Mouse (Mus musculus): ENCODE data around the gene Esr1. TPM values are rescaled to one million over a fixed set of nuclear protein-coding genes. Genes with fewer than 3 reads are reported as not detected.

Esr1 gene
- polyA plus RNA-seq, 1 experiment from 2014 or later: 0.24 TPM

- Histone ChIP-seq H3K27me3 (no peaks in the 10 kb centered on the region), H3K9me3 (no peaks in the 10 kb centered on the region), H3K4me1 (no peaks in the 10 kb centered on the region), H3K4me3 (no peak overlapping the region), H3K27ac (no peak overlapping the region), H3K36me3 (0 out of 2 replicates have a peak, but pooled peaks cover 7% of the 10 kb centered on the region), H3K4me2 (no peak overlapping the region), H3K9ac (no peak overlapping the region)
- WGBS: 66% methylated on average over 1 of the region's 1 CpGs
- ATAC-seq (ENCODE audit: insufficient number of reproducible peaks, insufficient read depth, low FRiP score, low TSS enrichment, low read depth): no peak
Observed at GRCm38 (mm10) chr10:5017148-5017547, 405.8 kb downstream of the Esr1 start.

DNA sequence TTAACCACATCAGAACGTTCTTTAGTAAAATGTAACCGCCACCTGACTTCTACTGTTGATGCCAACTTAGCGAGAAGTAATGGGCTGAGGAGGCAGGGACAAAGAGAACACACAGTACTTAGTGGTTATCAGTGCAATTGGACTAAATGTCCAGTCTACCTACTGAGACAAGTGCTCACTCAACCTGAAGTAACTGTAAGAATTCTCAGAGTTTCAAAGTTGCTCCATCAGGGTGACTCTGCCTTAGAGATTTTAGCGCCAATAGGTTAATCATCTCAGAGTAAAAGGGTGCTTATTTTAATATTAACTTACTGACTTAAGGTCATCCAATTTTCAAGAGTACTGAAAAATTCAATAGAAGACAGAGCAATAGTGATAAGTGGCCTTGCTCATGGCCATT, 414.5 kb downstream of the Esr1 start:
- Histone ChIP-seq H3K4me2 (no peak overlapping the region), H3K27ac (no peak overlapping the region), H3K36me3 (0 out of 2 replicates have a peak, but pooled peaks cover 12% of the 10 kb centered on the region), H3K9me3 (no peaks in the 10 kb centered on the region), H3K4me1 (no peaks in the 10 kb centered on the region), H3K9ac (no peak overlapping the region), H3K27me3 (no peaks in the 10 kb centered on the region), H3K4me3 (no peak overlapping the region)
- WGBS: 95% methylated on average over 4 of the region's 4 CpGs
- no peak for ATAC-seq (ENCODE audit: insufficient number of reproducible peaks, insufficient read depth, low FRiP score, low TSS enrichment, low read depth)

- H3K9me3 ChIP-seq: no peaks in the 10 kb centered on the region
- no peak overlapping the region for H3K4me3 ChIP-seq
- no peak overlapping the region for H3K9ac ChIP-seq
- H3K4me1 ChIP-seq: no peaks in the 10 kb centered on the region
- no peak for ATAC-seq (ENCODE audit: insufficient number of reproducible peaks, insufficient read depth, low FRiP score, low TSS enrichment, low read depth)
- peaks cover 13% of the 10 kb centered on the region; the same call in 1 of the 2 replicates for H3K36me3 ChIP-seq
- no peaks in the 10 kb centered on the region for H3K27me3 ChIP-seq
- no peak overlapping the region for H3K4me2 ChIP-seq
- 80% methylated on average over 1 of the region's 1 CpGs for WGBS
- H3K27ac ChIP-seq: no peak overlapping the region
Observed at GRCm38 (mm10) chr10:5027208-5027607, 415.8 kb downstream of the Esr1 start.

- Histone ChIP-seq H3K4me1 (no peaks in the 10 kb centered on the region), H3K27me3 (no peaks in the 10 kb centered on the region), H3K4me3 (no peak overlapping the region), H3K27ac (no peak overlapping the region), H3K9ac (no peak overlapping the region), H3K4me2 (no peak overlapping the region), H3K9me3 (no peaks in the 10 kb centered on the region), H3K36me3 (peaks cover 20% of the 10 kb centered on the region; the same call in 1 of the 2 replicates)
- no peak for ATAC-seq (ENCODE audit: insufficient number of reproducible peaks, insufficient read depth, low FRiP score, low TSS enrichment, low read depth)
- 83% methylated on average over 9 of the region's 9 CpGs for WGBS
Observed at GRCm38 (mm10) chr10:5028301-5028700, 416.9 kb downstream of the Esr1 start.

- Histone ChIP-seq H3K27ac (no peak overlapping the region), H3K9ac (no peak overlapping the region), H3K4me1 (no peaks in the 10 kb centered on the region), H3K4me3 (no peak overlapping the region), H3K36me3 (peaks cover 20% of the 10 kb centered on the region; the same call in 1 of the 2 replicates), H3K9me3 (no peaks in the 10 kb centered on the region), H3K4me2 (no peak overlapping the region), H3K27me3 (no peaks in the 10 kb centered on the region)
- 57% methylated on average over 2 of the region's 2 CpGs for WGBS
- no peak for ATAC-seq (ENCODE audit: insufficient number of reproducible peaks, insufficient read depth, low FRiP score, low TSS enrichment, low read depth)
Observed at GRCm38 (mm10) chr10:5029161-5029560, 417.8 kb downstream of the Esr1 start.

DNA sequence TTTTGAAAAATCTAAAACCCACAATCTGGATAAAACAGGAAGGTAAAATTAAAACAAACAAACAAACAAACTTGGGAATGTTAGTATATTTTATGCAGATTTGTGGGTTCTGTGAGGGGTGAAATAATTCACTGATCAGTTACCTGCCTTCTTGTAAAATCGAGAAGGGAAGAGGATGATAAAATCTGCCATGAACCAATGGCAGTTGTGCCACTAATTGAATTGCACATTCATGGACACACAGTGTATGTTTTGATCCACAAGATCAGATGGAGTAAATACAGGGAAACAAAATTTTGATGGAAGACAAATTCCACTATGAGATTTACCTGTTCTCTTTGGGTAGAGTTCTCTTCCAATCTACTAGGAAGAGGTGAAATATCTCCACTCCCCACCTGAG, 418.5 kb downstream of the Esr1 start:
- H3K27ac ChIP-seq: no peak overlapping the region
- H3K4me3 ChIP-seq: no peak overlapping the region
- H3K4me2 ChIP-seq: no peak overlapping the region
- H3K36me3 ChIP-seq: peaks cover 20% of the 10 kb centered on the region; the same call in 1 of the 2 replicates
- no peak overlapping the region for H3K9ac ChIP-seq
- no peaks in the 10 kb centered on the region for H3K9me3 ChIP-seq
- no peaks in the 10 kb centered on the region for H3K27me3 ChIP-seq
- 79% methylated on average over 1 of the region's 1 CpGs for WGBS
- ATAC-seq (ENCODE audit: insufficient number of reproducible peaks, insufficient read depth, low FRiP score, low TSS enrichment, low read depth): no peak
- H3K4me1 ChIP-seq: no peaks in the 10 kb centered on the region

DNA sequence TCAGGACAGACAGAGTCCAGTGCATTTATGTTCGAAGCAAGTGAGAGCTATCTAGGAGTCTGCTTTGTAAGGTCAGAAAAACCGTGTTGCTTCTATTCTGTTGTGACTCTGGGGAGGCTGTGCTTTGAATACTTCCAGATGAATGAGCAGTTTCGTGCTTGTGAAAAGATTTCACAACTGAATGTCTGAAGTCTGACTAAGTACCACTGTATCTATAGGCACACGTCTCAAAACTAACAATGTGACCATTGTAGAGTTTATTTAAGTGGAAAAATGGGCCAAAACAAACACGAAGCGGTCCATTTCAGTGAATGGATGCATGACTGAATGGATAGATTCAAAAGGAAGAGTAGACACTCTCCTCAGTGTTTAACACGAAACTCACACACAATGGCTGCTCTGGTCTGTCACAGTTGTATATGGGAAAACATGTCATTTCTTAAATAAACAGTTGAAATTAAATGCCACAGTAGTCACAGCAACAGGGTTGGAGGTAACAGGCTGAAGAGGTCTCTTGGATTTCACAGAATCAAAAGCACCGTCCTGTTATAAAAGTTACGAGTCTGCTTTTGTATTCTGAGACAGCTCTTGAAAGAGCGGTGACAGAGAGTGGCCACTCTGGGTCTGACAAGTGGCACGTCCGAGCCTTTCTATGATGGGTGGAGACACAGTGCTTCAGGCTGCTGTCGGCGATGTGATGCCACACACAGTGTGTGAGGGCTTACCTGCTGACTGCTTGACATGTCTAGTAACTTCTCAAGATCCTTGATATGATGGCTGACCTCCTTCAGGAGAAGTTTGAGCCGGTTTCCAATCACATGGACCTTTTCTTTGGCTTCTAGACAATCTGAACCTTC, 421.0 kb downstream of the Esr1 start:
- no peaks in the 10 kb centered on the region for H3K9me3 ChIP-seq
- ATAC-seq (ENCODE audit: insufficient number of reproducible peaks, insufficient read depth, low FRiP score, low TSS enrichment, low read depth): no peak
- H3K27ac ChIP-seq: no peak overlapping the region
- no peak overlapping the region for H3K9ac ChIP-seq
- peaks cover 32% of the 10 kb centered on the region for H3K36me3 ChIP-seq
- 78% methylated on average over 15 of the region's 15 CpGs for WGBS
- no peaks in the 10 kb centered on the region for H3K4me1 ChIP-seq
- H3K4me2 ChIP-seq: no peak overlapping the region
- H3K4me3 ChIP-seq: no peak overlapping the region
- H3K27me3 ChIP-seq: no peaks in the 10 kb centered on the region

GRCm38 (mm10) chr10:5041254-5041653, 429.9 kb downstream of the Esr1 start:
- H3K4me2 ChIP-seq: no peak overlapping the region
- ATAC-seq (ENCODE audit: insufficient number of reproducible peaks, insufficient read depth, low FRiP score, low TSS enrichment, low read depth): no peak
- no peak overlapping the region for H3K9ac ChIP-seq
- H3K4me3 ChIP-seq: no peak overlapping the region
- no peaks in the 10 kb centered on the region for H3K27me3 ChIP-seq
- H3K4me1 ChIP-seq: peaks cover 6% of the 10 kb centered on the region; the same call in 1 of the 2 replicates
- H3K9me3 ChIP-seq: no peaks in the 10 kb centered on the region
- 80% methylated on average over 8 of the region's 8 CpGs for WGBS
- peaks cover 40% of the 10 kb centered on the region for H3K36me3 ChIP-seq
- no peak overlapping the region for H3K27ac ChIP-seq

DNA sequence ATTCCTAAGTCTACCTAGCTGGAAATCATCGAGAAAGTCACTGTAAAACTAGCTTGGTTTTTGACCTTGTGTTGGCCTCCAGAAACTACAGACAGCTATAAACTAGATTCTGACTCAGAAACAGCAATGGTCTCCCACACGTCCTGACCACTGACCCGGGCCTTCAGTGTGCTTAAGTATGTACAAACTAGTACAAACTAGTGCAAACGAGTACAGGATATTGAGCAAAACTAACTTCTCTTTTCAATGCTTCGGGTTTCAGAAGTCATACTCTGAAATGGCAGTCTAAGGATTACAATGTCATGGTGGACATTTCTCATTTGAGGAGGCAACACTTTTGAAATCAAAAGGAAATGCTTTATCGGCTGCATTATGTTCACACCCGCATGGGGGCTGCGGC, 433.1 kb downstream of the Esr1 start:
- H3K4me3 ChIP-seq: no peak overlapping the region
- no peak for ATAC-seq (ENCODE audit: insufficient number of reproducible peaks, insufficient read depth, low FRiP score, low TSS enrichment, low read depth)

GRCm38 (mm10) chr10:5045213-5045612, 433.8 kb downstream of the Esr1 start:
- no peak overlapping the region for H3K4me2 ChIP-seq
- H3K4me3 ChIP-seq: no peak overlapping the region
- WGBS: 71% methylated on average over 7 of the region's 7 CpGs

More for the DNA sequence above, 433.1 kb downstream of the Esr1 start:
- H3K4me2 ChIP-seq: no peak overlapping the region
- peaks cover 6% of the 10 kb centered on the region; the same call in 1 of the 2 replicates for H3K4me1 ChIP-seq
- no peak overlapping the region for H3K9ac ChIP-seq
- H3K9me3 ChIP-seq: no peaks in the 10 kb centered on the region
- peaks cover 50% of the 10 kb centered on the region for H3K36me3 ChIP-seq
- no peaks in the 10 kb centered on the region for H3K27me3 ChIP-seq
- 87% methylated on average over 8 of the region's 8 CpGs for WGBS
- H3K27ac ChIP-seq: no peak overlapping the region

GRCm38 (mm10) chr10:5045671-5046070, 434.3 kb downstream of the Esr1 start:
- H3K9ac ChIP-seq: no peak overlapping the region
- H3K27me3 ChIP-seq: no peaks in the 10 kb centered on the region
- 78% methylated on average over 5 of the region's 5 CpGs for WGBS
- no peak for ATAC-seq (ENCODE audit: insufficient number of reproducible peaks, insufficient read depth, low FRiP score, low TSS enrichment, low read depth)
- H3K27ac ChIP-seq: no peak overlapping the region
- peaks cover 6% of the 10 kb centered on the region; the same call in 1 of the 2 replicates for H3K4me1 ChIP-seq
- no peak overlapping the region for H3K4me2 ChIP-seq
- H3K4me3 ChIP-seq: no peak overlapping the region
- H3K36me3 ChIP-seq: peaks cover 38% of the 10 kb centered on the region
- no peaks in the 10 kb centered on the region for H3K9me3 ChIP-seq

More at GRCm38 (mm10) chr10:5045213-5045612, 433.8 kb downstream of the Esr1 start:
- no peaks in the 10 kb centered on the region for H3K27me3 ChIP-seq
- peaks cover 6% of the 10 kb centered on the region; the same call in 1 of the 2 replicates for H3K4me1 ChIP-seq
- H3K9ac ChIP-seq: no peak overlapping the region
- peaks cover 43% of the 10 kb centered on the region for H3K36me3 ChIP-seq
- ATAC-seq (ENCODE audit: insufficient number of reproducible peaks, insufficient read depth, low FRiP score, low TSS enrichment, low read depth): no peak
- no peaks in the 10 kb centered on the region for H3K9me3 ChIP-seq
- H3K27ac ChIP-seq: no peak overlapping the region

Measured in embryonic facial prominence, embryonic 13.5 days (tissue).